Mouse (Mus musculus) regulatory T cell (primary cell): ENCODE results near the gene Tmem259.
"Not testable (repeated sequence)": the region's sequence is repeated elsewhere in the genome, so short reads cannot be mapped to it uniquely, and the experiment has no call there.

Experiments
- in situ Hi-C: fragments of 300-600 bp; cut with MboI, MseI; formaldehyde crosslinking; loops from one replicate; pipeline ENCODE4 v1.15.1; 2025; ENCODE audit warnings: high pct_unique_total_duplicates

Tmem259 gene

GRCm38 (mm10) chr10:79966886-79967400 is 17.2 kb downstream of the Tmem259 start:
- in situ Hi-C loops = no loop called here

- in situ Hi-C loops = no loop called here
Measured at GRCm38 (mm10) chr10:79965325-79965724, 18.8 kb downstream of the Tmem259 start.

- in situ Hi-C loops = no loop called here
Measured at GRCm38 (mm10) chr10:79964727-79965126, 19.4 kb downstream of the Tmem259 start.

GRCm38 (mm10) chr10:79960671-79961294 is 23.3 kb downstream of the Tmem259 start:
- in situ Hi-C loops = no loop called here

- in situ Hi-C loops = no loop called here
Measured at GRCm38 (mm10) chr10:79959847-79960601, 24.1 kb downstream of the Tmem259 start, which contains the start of gene Wdr18. Gene Wdr18 (plus strand): TSS chr10:79960152.

GRCm38 (mm10) chr10:79959412-79959811 is 24.7 kb downstream of the Tmem259 start:
- in situ Hi-C loops = not testable (repeated sequence)

GRCm38 (mm10) chr10:79958140-79958816 is 25.9 kb downstream of the Tmem259 start:
- in situ Hi-C loops = no loop called here

- in situ Hi-C loops = no loop called here
Measured at GRCm38 (mm10) chr10:79956643-79957154, 27.4 kb downstream of the Tmem259 start.

- in situ Hi-C loops = no loop called here
Measured at GRCm38 (mm10) chr10:79955691-79956090, 28.4 kb downstream of the Tmem259 start.

- in situ Hi-C loops = no loop called here
Measured at GRCm38 (mm10) chr10:79953946-79954345, 30.2 kb downstream of the Tmem259 start.

GRCm38 (mm10) chr10:79950661-79951060 is 33.5 kb downstream of the Tmem259 start:
- in situ Hi-C loops = no loop called here

- in situ Hi-C loops = no loop called here
Measured at GRCm38 (mm10) chr10:79949873-79950272, 34.3 kb downstream of the Tmem259 start.

GRCm38 (mm10) chr10:79947502-79947901 is 36.6 kb downstream of the Tmem259 start:
- in situ Hi-C loops = no loop called here

- in situ Hi-C loops = no loop called here
Measured at GRCm38 (mm10) chr10:79946752-79947322, 37.3 kb downstream of the Tmem259 start.

GRCm38 (mm10) chr10:79945507-79946234 is 38.5 kb downstream of the Tmem259 start:
- in situ Hi-C loops = no loop called here

GRCm38 (mm10) chr10:79943471-79943901 is 40.6 kb downstream of the Tmem259 start:
- in situ Hi-C loops = no loop called here

- in situ Hi-C loops = no loop called here
Measured at GRCm38 (mm10) chr10:79942988-79943387, 41.1 kb downstream of the Tmem259 start.

GRCm38 (mm10) chr10:79940749-79941148 is 43.4 kb downstream of the Tmem259 start:
- in situ Hi-C loops = no loop called here

GRCm38 (mm10) chr10:79937775-79938526 is 46.2 kb downstream of the Tmem259 start:
- in situ Hi-C loops = loop anchor here (5.0 kb wide), 1 partner anchor 41 kb away; no protein-coding TSS in a partner anchor

GRCm38 (mm10) chr10:79936911-79937441 is 47.2 kb downstream of the Tmem259 start:
- in situ Hi-C loops = loop anchor here (5.0 kb wide), 1 partner anchor 40 kb away; no protein-coding TSS in a partner anchor
